Mouse (Mus musculus) megakaryocyte, embryonic 14.5 days (primary cell): Measurements from ENCODE around the gene Izumo4. TPM values are rescaled to one million over a fixed set of nuclear protein-coding genes. Genes with fewer than 3 reads are reported as not detected.
A peak's percentile ranks its signal among the peaks of the same experiment; 100 is the strongest.

ENCODE experiments used
- H3K27me3 ChIP-seq: replicated peaks from 2 replicates; pipeline ENCODE3; 2012; ENCODE audit warnings: inconsistent platforms
- H3K36me3 ChIP-seq: replicated peaks from 2 replicates; pipeline ENCODE3; 2012; ENCODE audit warnings: low read length, inconsistent platforms, mixed read lengths
- H3K4me1 ChIP-seq: 2 replicates; pipeline ENCODE4 v1.6.1; 2012; ENCODE audit warnings: inconsistent platforms
- H3K4me3 ChIP-seq: replicated peaks from 2 replicates; pipeline ENCODE3; 2012; ENCODE audit warnings: moderate library complexity, mild to moderate bottlenecking, inconsistent platforms
- H3K9me3 ChIP-seq: 2 replicates; pipeline ENCODE4 v1.6.1; 2012; ENCODE audit warnings: inconsistent platforms
- FLI1 ChIP-seq: IDR thresholded peaks from 2 replicates; pipeline ENCODE4 v1.6.1; 2012; ENCODE audit warnings: low read length, inconsistent platforms, mixed read lengths
- GATA1 ChIP-seq: IDR thresholded peaks from 3 replicates; pipeline ENCODE4 v1.6.1; 2012; ENCODE audit warnings: mixed read lengths, low read length, inconsistent platforms, borderline replicate concordance
- polyA plus RNA-seq: library from polyadenylated mRNA; stranded (reverse); fragments of >175 nt; gene quantifications from 2 replicates; pipeline ENCODE4 v1.2.3, GENCODE M21; 2012; ENCODE audit warnings: low replicate concordance; ENCODE audit not compliant: insufficient read depth

The Izumo4 gene
- polyA plus RNA-seq, 1 experiment = 19.4 TPM

- Histone ChIP-seq H3K27me3 (no peaks in the 10 kb centered on the region), H3K9me3 (no peaks in the 10 kb centered on the region), H3K36me3 (peaks cover 2% of the 10 kb centered on the region), H3K4me1 (peaks cover 79% of the 10 kb centered on the region), H3K4me3 (peak overlapping the region; percentile 85)
- TF ChIP-seq GATA1 = no peak
- TF ChIP-seq FLI1 = no peak
Measured at GRCm38 (mm10) chr10:80659213-80659612, 42.8 kb upstream of the Izumo4 start.

DNA sequence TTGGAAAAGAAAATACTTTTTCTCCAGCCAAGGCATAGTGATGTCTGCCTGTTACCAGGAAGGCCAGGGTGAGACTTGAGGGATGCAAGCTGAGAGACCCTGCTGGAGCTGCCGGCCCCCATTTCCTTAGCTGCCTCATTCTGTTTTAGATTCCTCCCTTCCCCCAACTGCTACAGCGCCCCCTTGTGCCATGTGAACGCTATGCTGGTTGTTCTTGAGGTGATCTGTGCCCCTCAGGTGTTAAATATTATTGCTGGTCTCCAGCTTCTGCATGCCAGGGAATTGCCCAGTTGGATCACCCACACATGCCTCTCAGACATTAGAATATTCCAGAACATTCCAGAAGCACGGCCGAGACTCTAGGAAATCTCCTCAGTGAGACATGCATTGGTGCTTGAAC, 40.8 kb upstream of the Izumo4 start:
- no peaks in the 10 kb centered on the region for H3K9me3 ChIP-seq
- H3K27me3 ChIP-seq = no peaks in the 10 kb centered on the region
- peaks cover 12% of the 10 kb centered on the region for H3K36me3 ChIP-seq
- H3K4me1 ChIP-seq = peaks cover 80% of the 10 kb centered on the region
- TF ChIP-seq GATA1 = no peak
- no peak for TF ChIP-seq FLI1
- no peak overlapping the region for H3K4me3 ChIP-seq

- Histone ChIP-seq H3K4me1 (peaks cover 83% of the 10 kb centered on the region), H3K9me3 (no peaks in the 10 kb centered on the region), H3K4me3 (peak overlapping the region; percentile 59), H3K27me3 (no peaks in the 10 kb centered on the region), H3K36me3 (peaks cover 37% of the 10 kb centered on the region)
- no peak for TF ChIP-seq GATA1
- TF ChIP-seq FLI1 = no peak
Measured at GRCm38 (mm10) chr10:80663485-80664196, 38.3 kb upstream of the Izumo4 start.

DNA sequence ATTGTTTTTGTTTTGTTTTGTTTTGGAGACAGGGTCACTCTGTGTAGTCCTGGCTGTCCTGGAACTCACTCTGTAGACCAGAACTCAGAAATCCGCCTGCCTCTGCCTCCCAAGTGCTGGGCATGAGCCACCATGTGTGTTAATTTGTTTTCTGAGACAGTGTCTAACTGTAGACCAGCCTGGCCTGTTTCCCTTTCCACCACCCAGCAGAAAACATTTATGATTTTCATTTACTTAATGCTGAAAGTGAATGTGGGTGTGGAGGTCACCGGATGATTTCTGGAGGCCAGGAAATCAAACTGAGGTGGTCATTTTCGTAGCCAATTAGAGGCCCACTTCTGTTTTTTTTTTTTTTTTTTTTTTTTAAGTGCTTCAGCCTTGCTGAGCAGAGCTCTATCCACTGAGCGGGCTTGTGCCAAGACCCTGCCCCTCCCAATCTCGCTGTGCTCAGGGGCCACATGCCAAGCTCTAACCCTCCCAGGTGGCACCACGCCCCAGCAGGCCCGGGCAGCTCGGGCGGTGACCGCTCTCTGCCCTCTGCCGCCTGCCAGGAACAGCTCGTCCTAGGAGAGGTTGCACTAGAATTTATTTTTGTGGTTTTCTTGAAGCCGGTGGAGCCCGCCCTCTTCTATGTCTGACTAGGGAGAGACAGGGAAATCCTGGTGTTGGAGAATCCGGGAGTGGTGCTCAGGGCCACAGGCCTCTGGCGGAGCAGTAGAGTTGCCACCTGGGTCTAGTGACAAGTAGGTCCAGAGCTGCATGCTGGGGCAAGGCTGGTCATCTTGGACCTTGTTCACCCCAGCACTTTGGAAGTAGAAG, 37.6 kb upstream of the Izumo4 start:
- Histone ChIP-seq H3K4me3 (peak overlapping the region; percentile 59), H3K36me3 (peaks cover 44% of the 10 kb centered on the region), H3K4me1 (peaks cover 84% of the 10 kb centered on the region), H3K9me3 (no peaks in the 10 kb centered on the region), H3K27me3 (no peaks in the 10 kb centered on the region)
- TF ChIP-seq GATA1 (no peak), FLI1 (no peak)

- H3K27me3 ChIP-seq = no peaks in the 10 kb centered on the region
- peaks cover 50% of the 10 kb centered on the region for H3K36me3 ChIP-seq
- H3K4me1 ChIP-seq = peaks cover 87% of the 10 kb centered on the region
- TF ChIP-seq GATA1 (no peak), FLI1 (no peak)
- no peak overlapping the region for H3K4me3 ChIP-seq
- H3K9me3 ChIP-seq = no peaks in the 10 kb centered on the region
Measured at GRCm38 (mm10) chr10:80665016-80665380, 37.0 kb upstream of the Izumo4 start.

- H3K36me3 ChIP-seq = peaks cover 55% of the 10 kb centered on the region
Measured at GRCm38 (mm10) chr10:80665459-80665858, 36.5 kb upstream of the Izumo4 start.

GRCm38 (mm10) chr10:80665981-80666733, 35.8 kb upstream of the Izumo4 start:
- Histone ChIP-seq H3K36me3 (peaks cover 62% of the 10 kb centered on the region), H3K4me3 (peak overlapping the region; percentile 33), H3K9me3 (no peaks in the 10 kb centered on the region), H3K27me3 (no peaks in the 10 kb centered on the region), H3K4me1 (peaks cover 94% of the 10 kb centered on the region)
- TF ChIP-seq GATA1 = no peak
- no peak for TF ChIP-seq FLI1

More at GRCm38 (mm10) chr10:80665459-80665858, 36.5 kb upstream of the Izumo4 start:
- H3K9me3 ChIP-seq = no peaks in the 10 kb centered on the region
- TF ChIP-seq GATA1 = no peak
- TF ChIP-seq FLI1 = no peak
- no peaks in the 10 kb centered on the region for H3K27me3 ChIP-seq
- H3K4me3 ChIP-seq = no peak overlapping the region
- peaks cover 91% of the 10 kb centered on the region for H3K4me1 ChIP-seq

GRCm38 (mm10) chr10:80666837-80667412, 35.1 kb upstream of the Izumo4 start:
- Histone ChIP-seq H3K9me3 (no peaks in the 10 kb centered on the region), H3K36me3 (peaks cover 70% of the 10 kb centered on the region), H3K4me3 (peak overlapping the region; percentile 42), H3K4me1 (peaks cover 99% of the 10 kb centered on the region), H3K27me3 (no peaks in the 10 kb centered on the region)
- no peak for TF ChIP-seq GATA1
- TF ChIP-seq FLI1 = no peak

- Histone ChIP-seq H3K9me3 (no peaks in the 10 kb centered on the region), H3K36me3 (peaks cover 87% of the 10 kb centered on the region), H3K4me3 (peak overlapping the region; percentile 30), H3K27me3 (no peaks in the 10 kb centered on the region), H3K4me1 (peaks cover 100% of the 10 kb centered on the region)
- TF ChIP-seq GATA1 = no peak
- no peak for TF ChIP-seq FLI1
Measured at GRCm38 (mm10) chr10:80668614-80669013, 33.4 kb upstream of the Izumo4 start.
